Mouse (Mus musculus): ENCODE measurements around the gene Atp6v0d1. TPM values are rescaled to one million over a fixed set of nuclear protein-coding genes. Genes with fewer than 3 reads are reported as not detected.

Gene Atp6v0d1
- total and polyA plus RNA-seq, 3 experiments: 51.1 to 83.8 TPM; not detected in 1

DNA sequence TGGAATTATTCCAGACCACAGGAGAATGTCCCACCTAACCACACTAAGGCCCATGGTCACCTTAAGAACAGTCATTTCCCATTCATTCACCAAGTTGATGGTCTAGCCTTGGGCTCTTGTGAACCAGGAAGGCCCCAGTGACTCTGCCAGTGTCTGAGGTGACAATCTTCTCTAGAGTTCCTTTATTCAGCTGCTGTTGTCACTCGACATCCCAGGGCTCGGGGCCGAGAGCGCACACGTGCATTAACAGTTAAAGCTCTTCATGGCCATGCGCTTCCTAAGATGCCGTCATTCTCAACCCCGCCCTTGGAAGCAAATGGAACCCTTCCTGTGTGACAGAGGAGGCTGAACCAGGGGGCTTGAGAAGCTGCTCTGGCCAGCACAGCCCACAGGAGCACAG, 83.7 kb downstream of the Atp6v0d1 start:
- no peak for DNase-seq (ENCODE audit: low read depth, low spot score)
- Histone ChIP-seq H3K27ac (ENCODE audit: control insufficient read depth, low read depth, low read length) (no peak overlapping the region), H3K79me2 (ENCODE audit: control insufficient read depth, insufficient read depth, low read length, poor library complexity) (no peaks in the 10 kb centered on the region), H3K9ac (ENCODE audit: control insufficient read depth, low read depth, low read length, poor library complexity, severe bottlenecking) (no peak overlapping the region), H3K27me3 (ENCODE audit: control insufficient read depth in 1 of 2, insufficient read depth in 2 of 2, low read length in 2 of 2) (no peaks in the 10 kb centered on the region), H3K36me3 (ENCODE audit: control insufficient read depth in 1 of 2, insufficient read depth in 2 of 2, low read length in 2 of 2) (no peaks in the 10 kb centered on the region), H3K9me3 (replicated peaks; ENCODE audit: insufficient read depth, low read length) (no peaks in the 10 kb centered on the region), H3K4me3 (ENCODE audit: control insufficient read depth in 1 of 2, insufficient read depth in 1 of 2, low read depth in 2 of 2, low read length in 2 of 2) (no peak overlapping the region), H3K4me1 (ENCODE audit: control insufficient read depth in 1 of 2, insufficient read depth in 2 of 2, low read length in 2 of 2) (no peaks in the 10 kb centered on the region)
- no peak for TF ChIP-seq MYC (IDR thresholded peaks at IDR 0.05; ENCODE audit: low read depth, low read length)
- TF ChIP-seq TBP (IDR thresholded peaks at IDR 0.05; ENCODE audit: low read depth, low read length): no peak
- no peak for TF ChIP-seq ZC3H11A (IDR thresholded peaks at IDR 0.05; ENCODE audit: low read depth, low read length)
- no peak for TF ChIP-seq SIN3A (IDR thresholded peaks at IDR 0.05; ENCODE audit: low read length)
- TF ChIP-seq MAX (IDR thresholded peaks at IDR 0.05; ENCODE audit: low read length): no peak
- TF ChIP-seq ETS1 (IDR thresholded peaks at IDR 0.05; ENCODE audit: low read depth, low read length): no peak
- no peak for TF ChIP-seq CHD1 (IDR thresholded peaks at IDR 0.05; ENCODE audit: low read depth, low read length)
- no peak for TF ChIP-seq ZMIZ1 (IDR thresholded peaks at IDR 0.05; ENCODE audit: low read depth, low read length)
- no peak for TF ChIP-seq USF1 (IDR thresholded peaks at IDR 0.05; ENCODE audit: low read depth, low read length)
- no peak for TF ChIP-seq MXI1 (IDR thresholded peaks at IDR 0.05; ENCODE audit: low read depth, low read length)

DNA sequence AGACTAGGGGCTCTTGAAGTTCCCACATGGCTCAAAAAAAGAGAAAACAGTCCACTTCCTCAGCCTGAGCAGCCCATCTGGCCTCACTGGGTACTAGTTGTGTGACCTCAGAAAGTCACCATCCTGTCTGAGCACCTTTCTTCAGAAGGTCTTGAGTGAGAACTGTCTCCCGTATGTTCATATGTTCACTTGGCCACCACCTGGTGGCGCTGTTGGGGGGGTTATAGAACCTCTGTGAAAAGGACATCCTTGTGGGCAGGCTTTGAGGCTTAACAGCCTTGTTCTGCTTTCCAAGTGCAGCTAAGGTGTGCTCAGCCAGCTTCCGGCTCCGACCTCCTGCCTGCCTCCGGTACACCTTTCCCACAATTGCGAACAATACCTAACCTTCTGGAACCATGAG, 84.4 kb downstream of the Atp6v0d1 start:
- Histone ChIP-seq H3K27me3 (ENCODE audit: control insufficient read depth in 1 of 2, insufficient read depth in 2 of 2, low read length in 2 of 2) (no peaks in the 10 kb centered on the region), H3K36me3 (ENCODE audit: control insufficient read depth in 1 of 2, insufficient read depth in 2 of 2, low read length in 2 of 2) (no peaks in the 10 kb centered on the region), H3K4me1 (ENCODE audit: control insufficient read depth in 1 of 2, insufficient read depth in 2 of 2, low read length in 2 of 2) (no peaks in the 10 kb centered on the region), H3K9ac (ENCODE audit: control insufficient read depth, low read depth, low read length, poor library complexity, severe bottlenecking) (no peak overlapping the region), H3K9me3 (replicated peaks; ENCODE audit: insufficient read depth, low read length) (no peaks in the 10 kb centered on the region), H3K4me3 (ENCODE audit: control insufficient read depth in 1 of 2, insufficient read depth in 1 of 2, low read depth in 2 of 2, low read length in 2 of 2) (no peak overlapping the region), H3K79me2 (ENCODE audit: control insufficient read depth, insufficient read depth, low read length, poor library complexity) (no peaks in the 10 kb centered on the region), H3K27ac (ENCODE audit: control insufficient read depth, low read depth, low read length) (no peak overlapping the region)
- peak; percentile 79 for TF ChIP-seq SMC3 (IDR thresholded peaks at IDR 0.05; ENCODE audit: low read depth, low read length)
- TF ChIP-seq GABPA (IDR thresholded peaks at IDR 0.05; ENCODE audit: low read depth, low read length): no peak
- no peak for TF ChIP-seq USF1 (IDR thresholded peaks at IDR 0.05; ENCODE audit: low read depth, low read length)
- TF ChIP-seq EP300 (IDR thresholded peaks at IDR 0.05; ENCODE audit: low read depth in 1 of 2, low read length in 2 of 2): no peak
- TF ChIP-seq RAD21 (IDR thresholded peaks at IDR 0.05; ENCODE audit: low read depth, low read length): peak; percentile 65
- TF ChIP-seq ZC3H11A (IDR thresholded peaks at IDR 0.05; ENCODE audit: low read depth, low read length): peak; percentile 41; the same call in 1 of the 2 replicates
- peak; percentile 83 to 89 (median 87) for TF ChIP-seq CTCF (IDR thresholded peaks at IDR 0.05 in 2 of 3, conservative IDR thresholded peaks at IDR 0.05 in 1 of 3; ENCODE audit: control insufficient read depth in 1 of 3, insufficient read depth in 1 of 3, low read depth in 2 of 3, low read length in 3 of 3, poor library complexity in 1 of 3, severe bottlenecking in 1 of 3)
- TF ChIP-seq KAT2A (conservative IDR thresholded peaks at IDR 0.05; ENCODE audit: low read depth, low read length): no peak
- no peak for TF ChIP-seq GATA1 (IDR thresholded peaks at IDR 0.05; ENCODE audit: low read depth, low read length)
- TF ChIP-seq BHLHE40 (IDR thresholded peaks at IDR 0.05; ENCODE audit: borderline replicate concordance, low read depth, low read length): no peak
- peak; percentile 85 for DNase-seq (ENCODE audit: low read depth, low spot score)

All from MEL (cell line).